21 mouse cellular contexts compared by ENCODE assay signal in genomic region chr6:90553197-90553596, GRCm38 (mm10).
"Had no signal": no experiment of that assay in that cellular context is flagged by ENCODE, and none has a peak within 500 bp of the region (broad histone marks: within the 10 kb centered on the region; RNA-seq: fewer than 3 reads in every experiment).

No protein-coding gene starts in this region.

- H3K4me3 ChIP-seq: kidney, embryonic 15.5 days; left cerebral cortex, adult 2 months; limb, embryonic 12.5 days; limb, embryonic 15.5 days; lung, embryonic 15.5 days; midbrain, embryonic 10.5 days had no signal

- H3K9me3 ChIP-seq: kidney, embryonic 15.5 days; limb, embryonic 12.5 days; limb, embryonic 15.5 days; lung, embryonic 15.5 days; megakaryocyte, embryonic 14.5 days; midbrain, embryonic 10.5 days had no signal

- H3K27me3 ChIP-seq: kidney, embryonic 15.5 days; limb, embryonic 15.5 days; lung, embryonic 15.5 days had no signal

- H3K4me2 ChIP-seq: kidney, embryonic 15.5 days; limb, embryonic 12.5 days; limb, embryonic 15.5 days; lung, embryonic 15.5 days had no signal

- H3K36me3 ChIP-seq: kidney, embryonic 15.5 days; limb, embryonic 12.5 days; limb, embryonic 15.5 days; lung, embryonic 15.5 days; midbrain, embryonic 10.5 days had no signal

- H3K27ac ChIP-seq: kidney, embryonic 15.5 days; left cerebral cortex, adult 2 months; limb, embryonic 12.5 days; limb, embryonic 15.5 days; liver, embryonic 14.5 days; lung, embryonic 15.5 days; midbrain, embryonic 10.5 days; stomach, postnatal 0 days had no signal

- DNase-seq: kidney, postnatal 10 days; layer of hippocampus, postnatal 36 days; lung, adult 18-20 months; lung, postnatal 10 days; lung, postnatal 36 days; midbrain, embryonic 14.5 days; right cerebral cortex, adult 18-20 months; right cerebral cortex, postnatal 14 days; right cerebral cortex, postnatal 4 days; thymus, adult 2 months; thymus, postnatal 14 days; thymus, postnatal 4 days had no signal

- H3K9ac ChIP-seq: kidney, embryonic 15.5 days; limb, embryonic 12.5 days; limb, embryonic 15.5 days; liver, embryonic 14.5 days; lung, embryonic 15.5 days had no signal
